Mouse (Mus musculus): Measurements from ENCODE around the gene Nphp4.
A peak's percentile ranks its signal among the peaks of the same experiment; 100 is the strongest.

DNA sequence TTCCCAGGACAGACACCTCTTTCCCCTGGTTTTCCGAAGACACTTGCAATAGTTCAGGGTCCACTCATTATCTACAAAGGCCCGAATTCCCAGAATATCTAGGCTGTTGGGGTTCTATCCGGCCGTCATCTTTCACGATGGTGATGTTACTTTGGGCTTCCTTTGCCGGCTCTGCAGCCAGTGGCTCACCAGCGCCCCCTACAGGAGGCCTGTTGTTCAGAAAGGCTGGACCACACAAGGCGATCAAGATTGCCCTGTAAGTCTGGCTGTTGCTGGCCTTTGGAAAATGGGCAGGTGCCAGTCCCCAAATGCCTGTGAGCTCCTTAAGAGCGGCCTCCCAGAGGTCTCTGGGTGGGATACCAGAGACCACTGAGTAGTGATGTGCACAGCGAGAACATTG lies 41.3 kb upstream of the Nphp4 start:
- TF ChIP-seq CTCF (IDR thresholded peaks at IDR 0.05; ENCODE audit: insufficient read depth, low read length) (peak; percentile 81), POLR2A (IDR thresholded peaks at IDR 0.05; ENCODE audit: borderline replicate concordance, extremely low read depth, low read depth, low read length) (no peak)
